Mouse (Mus musculus) heart, postnatal 36 days (tissue): ENCODE data around the gene Usp10. TPM values are rescaled to one million over a fixed set of nuclear protein-coding genes. Genes with fewer than 3 reads are reported as not detected.
A peak's percentile ranks its signal among the peaks of the same experiment; 100 is the strongest.

Experiments
- DNase-seq, 2 experiments: peaks; one replicate each; pipeline ENCODE4 v3.0.0; 2021 to 2022
- intact Hi-C: fragments of 180-260 bp; cut with DNase I; formaldehyde crosslinking; loops from one replicate; pipeline ENCODE4 v1.15.1; 2025
- total RNA-seq, 2 experiments: library from RNA; stranded (reverse); gene quantifications; 2 replicates each; pipeline ENCODE4 v1.2.3; 2021

Gene Usp10
- 10 to 100 TPM; 45.5 to 50.8 TPM for total RNA-seq

- intact Hi-C loops = no loop called here
- DNase-seq = no peak
Observed at GRCm38 (mm10) chr8:119909944-119910546, at the start of gene Usp10. Gene Usp10, plus strand, starts transcription at chr8:119910360.

DNA sequence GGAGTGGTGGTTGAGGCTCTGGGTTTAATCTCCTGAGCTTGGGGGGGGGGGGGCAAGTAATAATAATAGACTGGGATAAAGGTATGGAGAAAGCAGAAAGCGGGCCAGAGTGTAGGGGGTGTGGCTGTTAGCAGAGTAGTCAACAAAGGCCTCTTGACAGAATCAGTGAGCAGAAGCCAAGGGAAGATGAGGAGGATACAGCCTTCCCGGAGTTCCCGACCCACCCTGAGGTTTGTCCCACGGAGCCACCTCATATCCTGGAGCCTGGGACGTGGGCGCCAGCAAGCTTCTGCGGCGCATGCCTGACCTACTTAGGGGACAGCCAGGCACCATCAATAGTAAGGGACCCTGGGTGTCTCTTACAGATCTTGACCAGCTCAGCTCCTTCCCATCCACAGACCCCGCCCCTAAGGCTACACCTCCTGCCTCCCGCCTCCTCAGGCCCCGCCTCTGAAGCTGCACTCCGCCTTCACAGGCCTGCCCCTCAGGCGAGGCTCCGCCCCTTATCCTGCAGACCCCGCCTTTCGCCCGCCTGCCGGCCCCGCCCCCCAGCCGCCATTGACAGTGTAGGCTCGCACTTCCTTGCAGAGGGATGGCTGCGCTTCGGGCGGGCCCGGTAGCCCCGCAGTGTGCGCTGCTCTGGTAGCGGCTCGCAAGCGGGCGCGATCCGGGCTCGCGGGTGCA lies 48.3 kb upstream of the Usp10 start, which contains the start of gene Klhl36:
Klhl36 (plus strand) TSS at position 561 of the 684 bp plus-strand sequence.
- intact Hi-C loops = no loop called here
- DNase-seq = peak; percentile 97 to 98

GRCm38 (mm10) chr8:119862390-119862734 lies 47.8 kb upstream of the Usp10 start:
- no peak for DNase-seq
- intact Hi-C loops = no loop called here

- no peak for DNase-seq
- intact Hi-C loops = no loop called here
Observed at GRCm38 (mm10) chr8:119862749-119863148, 47.4 kb upstream of the Usp10 start.

DNA sequence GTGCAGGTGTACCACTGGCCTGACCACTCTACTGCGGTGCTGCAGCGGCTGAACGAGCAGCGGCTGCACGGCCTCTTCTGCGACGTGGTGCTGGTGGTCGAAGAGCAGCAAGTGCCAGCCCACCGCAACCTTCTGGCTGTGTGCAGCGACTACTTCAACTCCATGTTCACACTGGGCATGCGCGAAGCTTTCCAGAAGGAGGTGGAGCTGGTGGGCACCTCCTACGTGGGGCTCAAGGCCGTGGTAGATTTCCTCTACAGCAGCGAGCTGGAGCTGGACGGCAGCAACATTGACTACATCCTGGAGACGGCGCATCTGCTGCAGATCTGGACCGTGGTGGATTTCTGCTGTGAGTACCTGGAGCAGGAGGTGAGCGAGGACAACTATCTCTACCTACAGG lies 40.5 kb upstream of the Usp10 start:
- intact Hi-C loops = no loop called here

DNA sequence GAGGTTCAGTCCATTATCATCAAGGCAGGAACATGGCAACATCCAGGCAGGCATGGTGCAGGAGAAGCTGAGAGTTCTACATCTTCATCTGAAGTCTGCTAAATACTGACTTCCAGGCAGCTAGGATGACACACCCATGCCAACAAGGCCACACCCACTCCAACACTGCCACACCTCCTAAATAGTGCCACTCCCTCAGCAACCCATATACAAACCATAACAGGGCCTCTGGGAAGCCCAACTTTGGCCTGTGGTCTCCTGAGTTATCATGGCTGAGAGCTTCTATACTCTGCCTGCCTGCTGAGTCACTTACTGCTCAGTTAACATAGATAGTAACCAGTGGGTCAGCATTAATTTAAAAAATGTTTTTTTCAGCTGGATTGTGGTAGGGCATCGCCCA lies 37.0 kb upstream of the Usp10 start:
- intact Hi-C loops = no loop called here
- DNase-seq = no peak

More for the DNA sequence above, 40.5 kb upstream of the Usp10 start:
- DNase-seq = no peak

GRCm38 (mm10) chr8:119881301-119881700 lies 28.9 kb upstream of the Usp10 start:
- intact Hi-C loops = no loop called here
- no peak for DNase-seq

GRCm38 (mm10) chr8:119881917-119882316 lies 28.2 kb upstream of the Usp10 start:
- DNase-seq = no peak
- intact Hi-C loops = no loop called here

DNA sequence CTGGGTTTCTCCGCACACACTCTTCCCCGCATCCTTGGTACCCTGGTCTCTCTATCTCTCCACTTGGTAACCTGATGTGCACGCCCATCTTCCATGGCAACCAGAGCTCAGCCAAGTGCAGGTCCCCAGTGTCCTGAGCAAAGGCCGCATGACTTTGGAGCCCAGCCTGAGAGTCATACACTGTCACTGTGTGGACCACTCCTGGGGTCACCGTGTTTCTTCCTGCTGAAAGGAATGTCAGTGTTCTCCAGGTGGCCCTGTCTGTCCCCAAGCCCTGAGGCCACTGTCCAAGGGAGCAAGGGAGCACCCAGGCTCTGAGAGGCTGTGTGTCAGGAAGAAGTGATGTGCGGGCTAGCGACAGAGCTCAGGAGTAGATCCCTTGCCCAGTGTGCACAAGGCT lies 26.9 kb upstream of the Usp10 start:
- intact Hi-C loops = no loop called here
- no peak for DNase-seq

GRCm38 (mm10) chr8:119885612-119886011 lies 24.5 kb upstream of the Usp10 start:
- intact Hi-C loops = loop anchor here (2.0 kb wide), 1 partner anchor 41 kb away; no protein-coding TSS in a partner anchor
- DNase-seq = peak in 1 of 2 experiments; percentile 18

- intact Hi-C loops = loop anchor here (2.0 kb wide), 1 partner anchor 40 kb away; no protein-coding TSS in a partner anchor
- peak; percentile 17 to 56 for DNase-seq
Observed at GRCm38 (mm10) chr8:119887130-119887529, 23.0 kb upstream of the Usp10 start.

GRCm38 (mm10) chr8:119888012-119888411 lies 22.1 kb upstream of the Usp10 start:
- intact Hi-C loops = loop anchor here (2.0 kb wide), 1 partner anchor 15 kb away; no protein-coding TSS in a partner anchor
- no peak for DNase-seq

DNA sequence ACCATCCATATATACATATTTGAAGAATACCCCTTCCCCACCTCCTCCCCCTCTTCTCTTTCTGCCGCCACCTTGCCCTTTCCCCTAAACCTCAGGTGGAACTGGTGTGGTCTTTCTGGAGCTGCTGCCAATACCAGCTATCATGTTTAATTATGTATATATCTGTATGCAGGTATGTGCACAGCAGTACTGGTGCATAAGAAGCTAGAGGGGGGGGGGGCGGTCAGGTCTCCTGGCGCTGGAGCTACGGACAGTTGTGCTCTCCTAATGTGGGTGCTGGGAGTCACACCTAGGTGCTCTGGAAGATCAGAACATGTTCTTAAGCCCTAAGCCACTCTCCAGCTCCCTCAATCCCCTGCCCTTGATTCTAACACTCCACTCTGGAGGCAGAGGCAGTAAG lies 13.1 kb upstream of the Usp10 start:
- no peak for DNase-seq
- intact Hi-C loops = no loop called here

DNA sequence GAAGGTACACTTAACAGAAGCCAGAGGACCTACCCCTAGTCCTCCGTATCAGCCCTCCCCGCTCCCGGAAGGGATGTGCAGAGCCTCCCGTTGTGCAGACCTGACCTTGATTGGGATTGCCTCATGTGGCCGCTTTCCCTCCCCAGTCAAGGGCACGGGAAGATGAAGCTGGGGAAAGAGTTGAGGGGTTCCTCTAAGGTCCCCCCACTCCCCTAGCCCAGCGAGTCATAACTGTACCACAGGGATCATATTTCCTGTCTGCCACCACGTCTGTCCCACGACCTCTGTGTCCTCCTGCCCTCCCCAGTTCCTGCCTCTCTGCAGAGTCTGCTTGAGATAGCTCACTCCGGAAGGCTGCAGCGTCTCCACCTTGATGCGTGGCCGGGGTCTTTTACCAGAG lies 12.2 kb upstream of the Usp10 start:
- intact Hi-C loops = no loop called here
- DNase-seq = no peak

GRCm38 (mm10) chr8:119901349-119901748 lies 8.8 kb upstream of the Usp10 start:
- DNase-seq = no peak
- intact Hi-C loops = no loop called here

DNA sequence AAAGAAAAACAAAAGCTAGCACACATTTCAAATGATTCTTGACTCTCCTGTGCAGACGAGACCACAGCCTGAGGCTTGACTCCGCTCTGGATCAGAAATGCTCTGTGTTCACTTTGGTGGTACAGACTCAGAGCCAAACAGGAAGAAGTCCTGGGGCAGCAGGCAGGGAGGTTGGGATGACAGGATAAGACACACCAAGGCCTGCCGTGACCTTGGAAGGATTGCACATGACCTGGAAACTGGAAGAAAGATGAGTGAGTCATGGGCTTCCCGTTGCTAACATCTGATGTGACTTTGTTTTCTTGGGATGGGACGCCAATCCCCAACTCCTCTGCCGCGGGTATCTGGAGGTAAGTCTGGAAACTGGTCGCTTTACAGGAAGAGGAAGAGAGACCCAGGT lies 8.2 kb upstream of the Usp10 start:
- intact Hi-C loops = loop anchor here (2.0 kb wide), 1 partner anchor 13 kb away; no protein-coding TSS in a partner anchor
- DNase-seq = no peak

- DNase-seq = no peak
- intact Hi-C loops = no loop called here
Observed at GRCm38 (mm10) chr8:119904323-119904911, 5.7 kb upstream of the Usp10 start.

DNA sequence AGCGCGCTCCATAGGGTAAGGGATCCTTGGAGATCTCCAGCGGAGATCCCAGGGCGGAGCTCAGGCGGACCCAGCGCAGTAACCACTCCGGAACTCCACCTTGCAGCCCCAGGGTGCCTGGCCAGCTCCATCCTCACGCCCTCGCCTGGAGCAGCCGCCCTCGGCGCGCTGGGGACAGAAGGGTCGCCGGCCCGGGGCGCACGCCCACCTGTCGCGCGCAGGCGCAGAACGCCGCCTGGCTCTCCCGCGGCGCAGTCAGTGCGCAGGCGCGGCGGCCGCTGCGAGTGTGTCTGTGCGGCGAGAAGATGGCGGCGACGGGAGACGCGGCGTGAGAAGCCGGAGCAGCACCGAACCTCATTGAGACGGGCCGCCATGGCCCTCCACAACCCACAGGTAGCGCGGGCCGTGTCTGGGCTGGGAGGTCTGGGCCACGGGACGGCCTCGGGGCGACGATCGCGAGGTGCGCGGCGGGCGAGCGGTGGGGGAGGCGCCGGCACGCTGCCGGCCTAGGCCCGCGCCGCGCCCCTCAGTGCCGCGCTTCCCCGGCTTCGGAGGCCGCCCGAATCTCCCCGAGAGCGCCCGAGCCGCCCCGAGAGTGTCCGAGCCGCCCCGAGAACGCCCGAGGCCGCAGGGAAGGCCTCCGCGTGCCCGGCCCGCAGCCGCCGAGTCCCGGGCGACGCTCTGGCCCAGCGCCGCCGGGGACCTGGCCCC lies 542 bp downstream of the Usp10 start, which contains the start of gene Gm20388:
Gm20388 (plus strand) TSS at position 295 of the 711 bp plus-strand sequence.
- DNase-seq = peak; percentile 97
- intact Hi-C loops = no loop called here

GRCm38 (mm10) chr8:119911258-119911962 lies 1.2 kb downstream of the Usp10 start:
- no peak for DNase-seq
- intact Hi-C loops = no loop called here

GRCm38 (mm10) chr8:119912643-119913042 lies 2.5 kb downstream of the Usp10 start:
- intact Hi-C loops = no loop called here
- no peak for DNase-seq
